Mouse (Mus musculus) erythroid progenitor cell, adult 5-6 weeks (primary cell): ENCODE results near the gene Ggt6. TPM values are rescaled to one million over a fixed set of nuclear protein-coding genes. Genes with fewer than 3 reads are reported as not detected.

Experiments used
- ATAC-seq: replicated peaks from 2 replicates; pipeline ENCODE4 v1.8.0; 2016; ENCODE audit warnings: moderate number of reproducible peaks, mild to moderate bottlenecking, moderate TSS enrichment, inconsistent platforms; ENCODE audit not compliant: poor library complexity, low FRiP score, severe bottlenecking
- total RNA-seq, 2 experiments: library from RNA; stranded (forward) in 1 of 2; stranded (reverse) in 1 of 2; fragments of 150-400 nt in 1 of 2; fragments of 186-747, 209-891 nt in 1 of 2; gene quantifications; 2 replicates each; pipeline versions ENCODE4 v1.2.3 to v1.2.4; 2015 to 2017; ENCODE audit warnings: low replicate concordance in 2 of 2

The Ggt6 gene
- total RNA-seq, 2 experiments from 2014 or later, result not detected

DNA sequence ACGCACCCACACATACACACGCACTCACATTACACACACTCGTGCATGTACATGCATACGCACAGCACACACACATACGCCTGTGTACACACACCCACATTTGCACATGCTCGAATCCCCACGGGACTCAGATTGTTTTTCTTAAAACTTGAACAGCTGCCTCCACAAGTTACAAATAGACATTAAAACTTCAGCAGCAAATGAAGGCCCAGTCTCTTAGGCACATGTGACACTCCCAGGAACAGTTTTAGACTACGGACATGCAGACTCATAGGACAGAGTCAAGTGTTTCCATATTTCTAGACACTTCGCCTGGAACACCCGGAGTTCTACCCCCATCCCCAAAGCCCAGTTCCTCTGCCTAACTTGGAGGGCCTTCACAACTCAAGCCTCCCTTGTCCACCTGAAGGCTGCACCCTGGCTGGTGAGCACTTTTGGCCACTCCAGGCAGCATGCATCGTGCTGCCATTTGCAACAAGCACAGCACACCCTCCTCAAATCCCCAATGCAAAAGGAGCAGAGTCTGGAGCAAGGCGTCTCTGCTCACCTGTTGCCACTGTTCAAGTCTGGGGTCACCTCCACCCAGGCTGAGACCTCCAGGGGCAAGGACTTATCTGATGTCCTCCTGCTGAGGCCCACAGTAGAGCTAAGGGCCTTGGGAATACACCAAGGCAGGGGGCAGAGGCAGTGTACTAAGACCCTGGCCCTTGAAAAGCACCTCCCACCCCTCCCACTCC is 25.5 kb upstream of the Ggt6 start:
- no peak for ATAC-seq

DNA sequence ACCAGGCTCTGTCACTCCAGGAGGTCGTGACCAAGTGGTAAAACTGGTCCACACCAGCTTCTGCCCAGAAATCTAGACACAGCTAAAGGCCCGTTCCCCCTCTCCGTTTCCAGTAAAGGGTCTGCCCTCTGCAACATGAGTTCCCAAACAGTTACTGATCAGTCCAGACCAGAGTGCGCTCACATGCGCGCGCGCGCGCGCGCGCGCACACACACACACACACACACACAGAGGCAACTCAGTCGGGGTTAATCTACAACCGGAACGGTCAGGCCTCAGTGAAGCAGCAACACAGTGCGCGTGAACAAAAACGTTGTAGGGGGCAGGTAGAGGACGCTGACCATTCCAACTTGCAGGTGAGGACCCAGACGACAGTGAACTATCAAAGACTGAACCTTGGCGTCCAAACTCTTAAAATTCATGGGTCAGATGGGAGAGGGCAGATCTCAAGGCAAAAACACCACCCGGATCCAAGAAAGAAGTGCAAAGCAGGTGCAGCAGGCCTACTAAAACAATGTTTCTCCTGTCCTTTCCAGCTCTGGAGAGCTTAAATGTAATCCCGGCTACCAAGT is 24.7 kb upstream of the Ggt6 start:
- no peak for ATAC-seq

- no peak for ATAC-seq
These were observed 24.0 kb upstream of the Ggt6 start, which contains the start of gene Smtnl2 for GRCm38 (mm10) chr11:72411093-72411921. TSS of gene Smtnl2 (minus strand) at chr11:72411713.

GRCm38 (mm10) chr11:72411945-72412344 is 23.4 kb upstream of the Ggt6 start:
- no peak for ATAC-seq

DNA sequence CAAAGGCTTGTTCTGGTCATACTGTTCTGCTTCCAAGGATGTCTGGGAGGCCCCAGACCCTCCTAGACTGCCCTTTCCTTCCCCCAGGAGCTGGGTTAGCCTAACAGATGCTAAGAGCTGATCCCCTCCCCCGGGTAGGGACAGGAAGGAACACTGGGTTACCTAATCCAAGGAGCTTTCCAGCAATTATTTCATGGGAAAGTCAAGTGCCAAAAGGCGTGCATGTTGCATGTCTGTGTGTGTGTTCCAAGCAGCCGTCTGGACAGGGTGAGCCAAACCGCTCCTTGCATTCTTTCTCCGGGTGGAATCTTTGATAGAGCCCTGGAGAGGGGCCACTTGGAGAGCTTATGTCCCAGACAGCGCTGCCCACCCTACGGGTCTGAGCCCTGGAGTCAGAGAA is 22.3 kb upstream of the Ggt6 start:
- no peak for ATAC-seq

DNA sequence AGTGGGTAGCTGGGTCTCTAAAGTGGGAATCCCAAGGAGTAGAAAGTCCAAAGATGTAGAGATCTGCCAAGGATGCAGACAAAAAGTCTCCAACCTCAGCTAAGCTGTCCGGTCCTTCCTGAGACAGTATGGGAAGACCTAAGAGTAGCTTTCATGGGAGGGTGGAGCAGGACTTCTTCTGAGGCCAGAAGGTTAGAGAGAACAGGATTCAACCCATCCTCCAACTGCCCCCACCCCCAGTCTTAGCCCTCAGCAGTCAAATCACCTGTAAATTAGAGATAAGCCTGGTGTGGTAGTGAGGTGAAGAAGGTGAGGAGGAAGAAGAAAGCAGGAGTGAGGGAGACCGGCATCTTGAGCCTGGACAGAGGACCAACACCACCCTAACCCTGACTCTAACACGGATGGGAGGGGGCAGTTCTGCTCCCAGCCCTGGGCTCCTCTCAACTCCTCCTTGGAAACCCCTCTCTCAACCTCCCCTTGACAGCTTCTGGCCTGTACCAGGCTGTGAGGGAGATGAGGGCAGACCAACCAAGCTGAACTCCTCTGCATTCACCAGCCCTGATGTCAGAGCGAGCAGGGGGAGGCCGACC is 21.6 kb upstream of the Ggt6 start:
- no peak for ATAC-seq

DNA sequence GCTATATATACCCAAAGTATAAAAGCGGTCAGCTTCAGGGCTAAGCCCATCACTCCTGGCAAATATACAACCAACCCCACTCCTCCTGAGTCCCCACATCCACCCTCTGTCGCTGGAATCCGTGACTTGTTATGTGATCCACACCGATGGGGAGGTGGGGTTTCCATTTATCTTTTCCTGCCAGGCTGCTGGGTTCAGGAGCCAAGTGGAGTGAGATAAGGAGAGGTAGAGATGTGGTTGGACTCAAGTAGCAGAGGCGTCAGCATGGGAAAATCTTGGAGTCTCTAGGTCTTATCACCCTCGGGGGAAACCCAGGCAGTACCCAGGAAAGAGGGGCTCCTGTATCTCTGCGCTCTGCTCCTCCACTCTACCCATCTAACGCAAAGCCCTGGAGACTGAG is 20.2 kb upstream of the Ggt6 start:
- ATAC-seq, result no peak; the same call in 1 of the 2 replicates

DNA sequence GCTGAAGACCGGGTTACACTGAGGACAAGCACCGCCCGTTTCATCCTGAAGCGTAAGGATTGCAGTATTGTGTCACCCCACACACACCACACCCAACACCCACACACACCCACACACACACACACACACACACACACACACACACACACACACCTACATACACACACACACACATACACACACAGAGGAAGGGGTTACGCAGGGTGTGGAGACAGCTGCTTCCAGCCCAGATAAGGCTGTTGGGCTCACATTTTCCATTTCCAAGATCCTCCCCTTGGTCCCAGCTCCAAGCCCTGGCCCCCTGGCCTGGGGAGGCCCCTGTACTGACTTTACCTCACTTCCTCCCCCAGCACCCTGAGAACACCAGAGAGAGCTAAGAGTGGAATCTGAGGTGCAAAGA is 18.7 kb upstream of the Ggt6 start:
- no peak for ATAC-seq

- no peak for ATAC-seq
These were observed 17.9 kb upstream of the Ggt6 start for GRCm38 (mm10) chr11:72417376-72417775.

GRCm38 (mm10) chr11:72418227-72418626 is 17.1 kb upstream of the Ggt6 start:
- no peak for ATAC-seq

- ATAC-seq, result no peak
These were observed 16.3 kb upstream of the Ggt6 start for GRCm38 (mm10) chr11:72419006-72419405.

DNA sequence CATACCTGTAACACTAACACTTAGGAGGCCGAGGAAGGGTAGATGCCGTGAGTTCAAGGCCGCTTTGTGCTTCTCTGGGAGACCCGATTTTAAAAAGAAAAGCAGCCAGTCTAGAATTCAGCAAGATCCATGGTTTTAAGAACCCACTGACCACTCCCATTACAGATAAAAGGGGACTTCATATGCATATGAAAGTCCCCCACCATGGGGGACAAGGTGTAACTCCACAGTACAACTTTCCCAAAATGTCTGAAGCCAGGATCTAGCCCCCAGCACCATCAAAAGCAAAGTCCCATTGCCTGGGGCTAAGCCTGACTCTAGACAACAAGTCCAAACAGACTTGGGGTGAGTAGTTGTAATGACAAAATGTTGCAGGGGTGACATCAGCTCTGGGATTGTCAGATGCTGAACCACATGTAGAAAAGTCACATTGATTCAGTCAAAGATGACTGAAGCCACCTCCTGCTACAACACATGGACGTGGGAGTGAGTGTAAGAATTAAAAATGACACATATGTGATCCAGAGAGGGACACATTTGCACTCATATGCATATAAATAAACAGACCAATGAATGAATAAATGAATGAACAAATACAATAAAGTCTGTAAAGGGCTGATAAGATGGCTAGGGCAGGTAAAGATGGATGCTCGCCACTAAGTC is 14.7 kb upstream of the Ggt6 start:
- ATAC-seq, result no peak

- no peak for ATAC-seq
These were observed 13.6 kb upstream of the Ggt6 start for GRCm38 (mm10) chr11:72421518-72422278.

- no peak for ATAC-seq
These were observed 11.6 kb upstream of the Ggt6 start for GRCm38 (mm10) chr11:72423686-72424085.

- no peak for ATAC-seq
These were observed 10.1 kb upstream of the Ggt6 start for GRCm38 (mm10) chr11:72425201-72425600.

DNA sequence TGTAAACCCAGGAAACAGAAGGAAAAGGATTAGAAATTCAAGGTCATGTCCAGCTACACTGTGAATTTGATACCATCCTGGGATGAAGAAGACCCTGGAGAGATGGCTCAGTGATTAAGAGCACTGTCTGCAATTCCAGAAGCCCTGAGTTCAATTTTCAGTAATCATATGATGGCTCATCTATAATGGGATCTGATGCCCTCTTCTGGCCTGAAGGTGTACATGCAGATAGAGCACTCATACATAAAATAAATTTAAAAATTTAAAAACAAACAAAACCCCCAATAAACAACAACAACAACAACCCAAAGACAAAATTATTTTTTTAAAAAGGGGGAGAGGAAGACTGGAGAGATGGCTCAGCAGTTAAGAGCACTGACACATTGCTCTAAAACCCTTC is 8.4 kb upstream of the Ggt6 start:
- ATAC-seq, result no peak

- ATAC-seq, result 0 out of 2 replicates have a peak, but pooled peaks have one; percentile 67
These were observed 6.6 kb upstream of the Ggt6 start for GRCm38 (mm10) chr11:72428694-72429093.

DNA sequence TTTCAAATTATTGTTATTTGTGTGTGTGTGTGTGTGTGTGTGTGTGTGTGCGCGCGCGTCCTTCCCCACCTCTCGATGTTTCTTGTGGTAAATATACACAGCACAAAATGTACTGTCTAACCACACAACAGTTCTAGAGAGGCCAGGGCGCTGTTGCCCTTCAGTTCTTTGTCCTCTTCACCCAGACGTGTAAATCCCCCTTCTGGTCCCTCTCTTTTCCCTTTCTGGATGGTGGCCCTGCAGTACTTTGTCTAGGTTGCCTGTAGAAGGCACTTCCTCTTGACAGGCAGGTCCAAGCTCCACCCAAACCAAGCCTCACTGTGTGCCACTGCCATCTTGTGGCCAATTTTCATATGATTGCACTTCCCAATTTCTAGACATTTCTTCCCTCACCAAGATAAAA is 6.0 kb upstream of the Ggt6 start:
- ATAC-seq, result peak; percentile 94
